Mouse (Mus musculus) mouse trophoblast stem cell (cell line): ENCODE data around the gene Ppil1.

Experiments
- in situ Hi-C, 2 experiments: fragments of 300-500 bp; cut with MseI, MboI; formaldehyde crosslinking; loops; 2 replicates in 1 of 2; 3 replicates in 1 of 2; pipeline ENCODE4 v1.15.1; 2025

The Ppil1 gene

GRCm38 (mm10) chr17:29253684-29254083, 10.3 kb downstream of the Ppil1 start:
- in situ Hi-C loops, result loop anchor here (25.0 kb wide), 1 partner anchor 259 kb away; no protein-coding TSS in a partner anchor

- in situ Hi-C loops, result loop anchor here (25.0 kb wide), 1 partner anchor 259 kb away; no protein-coding TSS in a partner anchor
These were observed 10.8 kb downstream of the Ppil1 start for GRCm38 (mm10) chr17:29253236-29253635.

GRCm38 (mm10) chr17:29251608-29252390, 12.2 kb downstream of the Ppil1 start:
- in situ Hi-C loops, result loop anchor here (25.0 kb wide), 1 partner anchor 261 kb away; no protein-coding TSS in a partner anchor

GRCm38 (mm10) chr17:29251006-29251405, 13.0 kb downstream of the Ppil1 start:
- in situ Hi-C loops, result loop anchor here (25.0 kb wide), 1 partner anchor 261 kb away; no protein-coding TSS in a partner anchor

- in situ Hi-C loops, result loop anchor here (5.0 to 10.0 kb wide), 2 partner anchors 72 to 195 kb away; no protein-coding TSS in a partner anchor
These were observed 14.5 kb downstream of the Ppil1 start for GRCm38 (mm10) chr17:29249512-29249911.

- in situ Hi-C loops, result loop anchor here (5.0 to 10.0 kb wide), 2 partner anchors 71 to 193 kb away; no protein-coding TSS in a partner anchor
These were observed 16.1 kb downstream of the Ppil1 start for GRCm38 (mm10) chr17:29247881-29248280.

GRCm38 (mm10) chr17:29246602-29247001, 17.4 kb downstream of the Ppil1 start:
- in situ Hi-C loops, result loop anchor here (5.0 to 10.0 kb wide), 2 partner anchors 69 to 192 kb away; no protein-coding TSS in a partner anchor

GRCm38 (mm10) chr17:29245725-29246124, 18.3 kb downstream of the Ppil1 start:
- in situ Hi-C loops, result loop anchor here (5.0 to 10.0 kb wide), 2 partner anchors 68 to 191 kb away; no protein-coding TSS in a partner anchor

GRCm38 (mm10) chr17:29244912-29245311, 19.1 kb downstream of the Ppil1 start:
- in situ Hi-C loops, result loop anchor here (5.0 to 10.0 kb wide), 2 partner anchors 68 to 190 kb away; no protein-coding TSS in a partner anchor

- in situ Hi-C loops, result no loop called here
These were observed 25.5 kb downstream of the Ppil1 start for GRCm38 (mm10) chr17:29238421-29238945.

GRCm38 (mm10) chr17:29237772-29238420, 26.1 kb downstream of the Ppil1 start, which contains the start of gene Cpne5:
TSS of gene Cpne5 (minus strand) at chr17:29238167.
- in situ Hi-C loops, result no loop called here

GRCm38 (mm10) chr17:29237267-29237771, 26.7 kb downstream of the Ppil1 start:
- in situ Hi-C loops, result no loop called here

- in situ Hi-C loops, result no loop called here
These were observed 27.9 kb downstream of the Ppil1 start for GRCm38 (mm10) chr17:29236111-29236510.

- in situ Hi-C loops, result no loop called here
These were observed 32.9 kb downstream of the Ppil1 start for GRCm38 (mm10) chr17:29231109-29231508.

- in situ Hi-C loops, result no loop called here
These were observed 43.4 kb downstream of the Ppil1 start for GRCm38 (mm10) chr17:29220631-29221030.

- in situ Hi-C loops, result no loop called here
These were observed 46.0 kb downstream of the Ppil1 start for GRCm38 (mm10) chr17:29218017-29218416.

- in situ Hi-C loops, result no loop called here
These were observed 47.9 kb downstream of the Ppil1 start for GRCm38 (mm10) chr17:29216078-29216477.

- in situ Hi-C loops, result no loop called here
These were observed 49.3 kb downstream of the Ppil1 start for GRCm38 (mm10) chr17:29214655-29215054.

- in situ Hi-C loops, result no loop called here
These were observed 49.9 kb downstream of the Ppil1 start for GRCm38 (mm10) chr17:29214193-29214456.

GRCm38 (mm10) chr17:29213381-29214192, 50.4 kb downstream of the Ppil1 start:
- in situ Hi-C loops, result no loop called here

GRCm38 (mm10) chr17:29211836-29212235, 52.1 kb downstream of the Ppil1 start:
- in situ Hi-C loops, result no loop called here
